In genomic region chr9:41229225-41229582, GRCm38 (mm10) we compare ENCODE assay signal across 8 mouse cellular contexts.
DNase-seq lines count a peak whose midpoint lies in the region; ATAC-seq and TF ChIP-seq lines count a peak whose summit lies in the region.

No protein-coding gene starts in this region.

- no peak for TF ChIP-seq POLR2A in heart, adult 2 months (IDR thresholded peaks at IDR 0.05; ENCODE audit: insufficient read depth, low read depth, low read length)
- TF ChIP-seq POLR2A in testis, adult 2 months (IDR thresholded peaks at IDR 0.05; ENCODE audit: control insufficient read depth, low read depth, low read length) = no peak

- peaks cover 4% of the 10 kb centered on the region for H3K4me1 ChIP-seq in heart, adult 2 months (ENCODE audit: control insufficient read depth, insufficient read depth, low read length)
- no peaks in the 10 kb centered on the region; the same call in 1 of the 2 replicates for H3K4me1 ChIP-seq in testis, adult 2 months (ENCODE audit: control insufficient read depth, insufficient read depth, low read length)
- peaks cover 17% of the 10 kb centered on the region for H3K4me1 ChIP-seq in limb, embryonic 15.5 days
- peaks cover 9% of the 10 kb centered on the region; the same call in 1 of the 2 replicates for H3K4me1 ChIP-seq in stomach, embryonic 15.5 days

- H3K27ac ChIP-seq in heart, adult 2 months = peak overlapping the region; percentile 89
- H3K27ac ChIP-seq in testis, adult 2 months (ENCODE audit: control insufficient read depth, insufficient read depth, low read depth, low read length) = peak overlapping the region; percentile 36; the same call in 1 of the 2 replicates
- H3K27ac ChIP-seq in limb, embryonic 15.5 days = peak overlapping the region; percentile 93
- H3K27ac ChIP-seq in stomach, embryonic 15.5 days = peak overlapping the region; percentile 46

- TF ChIP-seq EP300 in heart, adult 2 months (IDR thresholded peaks at IDR 0.05; ENCODE audit: insufficient read depth, low read depth, low read length) = no peak

- TF ChIP-seq CTCF in heart, adult 2 months (IDR thresholded peaks at IDR 0.05) = no peak
- no peak for TF ChIP-seq CTCF in testis, adult 2 months (IDR thresholded peaks at IDR 0.05; ENCODE audit: control insufficient read depth, insufficient read depth, insufficient replicate concordance, low read depth, low read length)

- H3K9ac ChIP-seq in heart, adult 2 months (ENCODE audit: low read depth, low read length) = peak overlapping the region; percentile 81
- H3K9ac ChIP-seq in limb, embryonic 15.5 days = peak overlapping the region; percentile 59
- peak overlapping the region; percentile 53; the same call in 1 of the 2 replicates for H3K9ac ChIP-seq in stomach, embryonic 15.5 days

- H3K79me2 ChIP-seq in heart, adult 2 months (replicated peaks; ENCODE audit: control insufficient read depth, insufficient read depth, low read length) = no peaks in the 10 kb centered on the region

- peak; percentile 61 for ATAC-seq in limb, embryonic 15.5 days (ENCODE audit: insufficient number of reproducible peaks, low FRiP score, low TSS enrichment, low read depth)
- ATAC-seq in stomach, embryonic 15.5 days (ENCODE audit: insufficient read depth, low FRiP score, low read depth) = no peak; the same call in 1 of the 2 replicates
- no peak for ATAC-seq in inflammation-experienced regulatory T-cells, adult 6 months

- intact Hi-C loops in heart, adult 2 months (cut with DNase I) = loop anchor here (5.0 to 10.0 kb wide), 4 partner anchors 98 to 1036 kb away; partner anchors contain the start of gene Sc5d

- no peak for DNase-seq in heart, adult 2 months
- no peak for DNase-seq in heart, postnatal 4 days
- no peak for DNase-seq in testis, postnatal 14 days (ENCODE audit: low spot score)
- DNase-seq in right cerebral cortex, postnatal 10 days (ENCODE audit: low spot score in 2 of 2) = no peak

- H3K4me2 ChIP-seq in limb, embryonic 15.5 days = peak overlapping the region; percentile 61
- H3K4me2 ChIP-seq in stomach, embryonic 15.5 days = peak overlapping the region; percentile 63

- H3K4me3 ChIP-seq in heart, adult 2 months = peak overlapping the region; percentile 58
- no peak overlapping the region for H3K4me3 ChIP-seq in testis, adult 2 months (ENCODE audit: control insufficient read depth, low read depth, low read length)
- peak overlapping the region; percentile 43 for H3K4me3 ChIP-seq in limb, embryonic 15.5 days
- peak overlapping the region; percentile 42 for H3K4me3 ChIP-seq in stomach, embryonic 15.5 days (replicated peaks)

- H3K27me3 ChIP-seq in heart, adult 2 months (ENCODE audit: control insufficient read depth, insufficient read depth, low read length) = no peaks in the 10 kb centered on the region
- H3K27me3 ChIP-seq in testis, adult 2 months (ENCODE audit: control insufficient read depth, insufficient read depth, low read length) = no peaks in the 10 kb centered on the region
- no peaks in the 10 kb centered on the region for H3K27me3 ChIP-seq in limb, embryonic 15.5 days
- no peaks in the 10 kb centered on the region for H3K27me3 ChIP-seq in stomach, embryonic 15.5 days (replicated peaks)

- 22% methylated on average over 5 of the region's 5 CpGs for WGBS in heart, adult 2 months
- WGBS in limb, embryonic 15.5 days = 7% methylated on average over 5 of the region's 5 CpGs
- WGBS in stomach, embryonic 15.5 days = 11% methylated on average over 5 of the region's 5 CpGs

- H3K36me3 ChIP-seq in heart, adult 2 months (ENCODE audit: control insufficient read depth, insufficient read depth, low read length) = no peaks in the 10 kb centered on the region
- H3K36me3 ChIP-seq in testis, adult 2 months (ENCODE audit: control insufficient read depth, insufficient read depth, low read length) = no peaks in the 10 kb centered on the region
- H3K36me3 ChIP-seq in limb, embryonic 15.5 days = no peaks in the 10 kb centered on the region
- H3K36me3 ChIP-seq in stomach, embryonic 15.5 days = no peaks in the 10 kb centered on the region

- no peaks in the 10 kb centered on the region for H3K9me3 ChIP-seq in limb, embryonic 15.5 days
- no peaks in the 10 kb centered on the region for H3K9me3 ChIP-seq in stomach, embryonic 15.5 days

Comparison
In these comparisons a context has a peak if more than half of its experiments do, and no peak if none do; other contexts are left out.
1. H3K27ac ChIP-seq: peak in every context shown above with its lines; median percentile 93 in limb, embryonic 15.5 days; 89 in heart, adult 2 months; 46 in stomach, embryonic 15.5 days; 36 in testis, adult 2 months.